Mouse (Mus musculus): ENCODE measurements at regions not wholly inside any gene's neighbourhood (a gene's known extent, or its start where the extent isn't known, plus 50 kb on each side); places are given as distances from the start of the nearest gene placed in this dataset.

DNA sequence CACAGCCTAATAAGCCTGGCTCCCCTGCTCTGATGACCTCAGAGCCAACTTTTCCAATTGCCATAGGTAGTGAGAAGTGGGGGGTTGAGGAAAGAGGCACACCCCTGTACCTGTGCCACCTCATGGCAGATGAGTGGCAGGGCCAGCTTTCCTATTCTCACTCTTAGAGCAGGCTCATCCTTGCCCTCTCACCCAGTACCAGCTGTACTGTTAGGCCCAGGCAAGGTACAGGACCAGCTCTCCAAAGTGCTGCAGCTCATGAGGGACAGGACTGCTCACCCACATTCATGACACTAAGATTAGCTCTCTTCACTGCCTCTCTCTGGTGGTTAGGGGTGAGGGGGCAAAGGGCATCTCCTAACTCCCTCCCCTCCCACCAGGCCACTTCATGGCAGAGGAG is 1854.4 kb upstream of the 5930422O12Rik start:
- Histone ChIP-seq H3ac (ENCODE audit: control insufficient read depth, insufficient read length) (no peak overlapping the region), H3K79me2 (ENCODE audit: control insufficient read depth, insufficient read depth) (no peaks in the 10 kb centered on the region), H3K4me2 (ENCODE audit: low read depth) (no peak overlapping the region), H3K4me3 (no peak overlapping the region), H3K27me3 (ENCODE audit: control insufficient read depth, insufficient read depth, insufficient read length) (no peaks in the 10 kb centered on the region), H3K36me3 (ENCODE audit: control insufficient read depth, insufficient read depth) (no peaks in the 10 kb centered on the region)
- no peak for TF ChIP-seq MYOD1 (IDR thresholded peaks at IDR 0.05; ENCODE audit: control insufficient read depth in 1 of 3, insufficient read length in 2 of 3, low read depth in 2 of 3)
- TF ChIP-seq SRF (IDR thresholded peaks at IDR 0.05; ENCODE audit: control insufficient read depth, insufficient read length, low read depth): no peak
- TF ChIP-seq REST (IDR thresholded peaks at IDR 0.05; ENCODE audit: insufficient read depth, insufficient read length): no peak
- no peak for TF ChIP-seq E2F4 (IDR thresholded peaks at IDR 0.05; ENCODE audit: insufficient read depth)
- no peak for TF ChIP-seq CEBPB (IDR thresholded peaks at IDR 0.05; ENCODE audit: insufficient read depth, poor library complexity, severe bottlenecking)
- no peak for TF ChIP-seq TCF3 (IDR thresholded peaks at IDR 0.05; ENCODE audit: insufficient read length, low read depth)
- TF ChIP-seq POLR2AphosphoS2 (IDR thresholded peaks at IDR 0.05; ENCODE audit: insufficient read length, low read depth): no peak
- TF ChIP-seq TCF12 (IDR thresholded peaks at IDR 0.05; ENCODE audit: insufficient read depth, poor library complexity, severe bottlenecking): no peak
- TF ChIP-seq POLR2A (IDR thresholded peaks at IDR 0.05; ENCODE audit: insufficient read length, low read depth): no peak
- TF ChIP-seq MYOG (IDR thresholded peaks at IDR 0.05; ENCODE audit: control insufficient read depth in 1 of 3, insufficient read depth in 1 of 3, insufficient read length in 2 of 3, low read depth in 2 of 3): no peak
- no peak for TF ChIP-seq MAX (IDR thresholded peaks at IDR 0.05; ENCODE audit: low read depth)
- TF ChIP-seq USF1 (IDR thresholded peaks at IDR 0.05; ENCODE audit: low read depth): no peak

DNA sequence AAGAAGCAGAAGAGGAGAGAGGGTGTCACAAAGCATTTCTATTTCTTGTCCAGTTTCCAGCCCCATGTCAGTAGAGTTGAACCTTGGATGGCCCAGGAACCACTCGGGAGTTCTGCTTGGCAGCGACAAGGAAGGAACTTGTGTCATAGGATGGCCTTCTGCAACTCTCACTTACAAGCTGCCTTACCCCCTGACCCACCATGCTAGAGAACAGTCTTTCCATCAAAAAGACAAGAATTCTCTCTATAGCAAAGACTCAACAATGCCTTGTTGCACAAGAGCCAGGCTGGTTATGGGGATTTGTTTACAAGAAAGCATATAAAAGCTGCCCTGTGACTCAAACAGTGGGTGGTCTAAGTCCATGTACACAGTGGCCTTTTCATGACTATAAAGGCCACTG is 1852.4 kb upstream of the 5930422O12Rik start:
- Histone ChIP-seq H3K36me3 (ENCODE audit: control insufficient read depth, insufficient read depth) (no peaks in the 10 kb centered on the region), H3K4me2 (ENCODE audit: low read depth) (no peak overlapping the region), H3K79me2 (ENCODE audit: control insufficient read depth, insufficient read depth) (no peaks in the 10 kb centered on the region), H3K4me3 (no peak overlapping the region), H3K27me3 (ENCODE audit: control insufficient read depth, insufficient read depth, insufficient read length) (no peaks in the 10 kb centered on the region), H3ac (ENCODE audit: control insufficient read depth, insufficient read length) (no peak overlapping the region)
- TF ChIP-seq USF1 (IDR thresholded peaks at IDR 0.05; ENCODE audit: low read depth): no peak
- no peak for TF ChIP-seq MYOD1 (IDR thresholded peaks at IDR 0.05; ENCODE audit: control insufficient read depth in 1 of 3, insufficient read length in 2 of 3, low read depth in 2 of 3)
- no peak for TF ChIP-seq POLR2A (IDR thresholded peaks at IDR 0.05; ENCODE audit: insufficient read length, low read depth)
- no peak for TF ChIP-seq TCF12 (IDR thresholded peaks at IDR 0.05; ENCODE audit: insufficient read depth, poor library complexity, severe bottlenecking)
- TF ChIP-seq CEBPB (IDR thresholded peaks at IDR 0.05; ENCODE audit: insufficient read depth, poor library complexity, severe bottlenecking): no peak
- TF ChIP-seq REST (IDR thresholded peaks at IDR 0.05; ENCODE audit: insufficient read depth, insufficient read length): no peak
- TF ChIP-seq MYOG (IDR thresholded peaks at IDR 0.05; ENCODE audit: control insufficient read depth in 1 of 3, insufficient read depth in 1 of 3, insufficient read length in 2 of 3, low read depth in 2 of 3): no peak
- no peak for TF ChIP-seq MAX (IDR thresholded peaks at IDR 0.05; ENCODE audit: low read depth)
- no peak for TF ChIP-seq E2F4 (IDR thresholded peaks at IDR 0.05; ENCODE audit: insufficient read depth)
- TF ChIP-seq TCF3 (IDR thresholded peaks at IDR 0.05; ENCODE audit: insufficient read length, low read depth): no peak

GRCm38 (mm10) chr8:31584661-31585060 is 1843.8 kb upstream of the 5930422O12Rik start:
- Histone ChIP-seq H3K4me3 (no peak overlapping the region), H3K79me2 (ENCODE audit: control insufficient read depth, insufficient read depth) (no peaks in the 10 kb centered on the region), H3ac (ENCODE audit: control insufficient read depth, insufficient read length) (no peak overlapping the region), H3K27me3 (ENCODE audit: control insufficient read depth, insufficient read depth, insufficient read length) (no peaks in the 10 kb centered on the region), H3K36me3 (ENCODE audit: control insufficient read depth, insufficient read depth) (no peaks in the 10 kb centered on the region), H3K4me2 (ENCODE audit: low read depth) (no peak overlapping the region)
- TF ChIP-seq POLR2AphosphoS2 (IDR thresholded peaks at IDR 0.05; ENCODE audit: insufficient read length, low read depth) (no peak), USF1 (IDR thresholded peaks at IDR 0.05; ENCODE audit: low read depth) (no peak), MYOD1 (IDR thresholded peaks at IDR 0.05; ENCODE audit: control insufficient read depth in 1 of 3, insufficient read length in 2 of 3, low read depth in 2 of 3) (no peak), MAX (IDR thresholded peaks at IDR 0.05; ENCODE audit: low read depth) (no peak), POLR2A (IDR thresholded peaks at IDR 0.05; ENCODE audit: insufficient read length, low read depth) (no peak), TCF12 (IDR thresholded peaks at IDR 0.05; ENCODE audit: insufficient read depth, poor library complexity, severe bottlenecking) (no peak), TCF3 (IDR thresholded peaks at IDR 0.05; ENCODE audit: insufficient read length, low read depth) (no peak), SRF (IDR thresholded peaks at IDR 0.05; ENCODE audit: control insufficient read depth, insufficient read length, low read depth) (no peak), E2F4 (IDR thresholded peaks at IDR 0.05; ENCODE audit: insufficient read depth) (no peak), CEBPB (IDR thresholded peaks at IDR 0.05; ENCODE audit: insufficient read depth, poor library complexity, severe bottlenecking) (no peak)

- H3ac ChIP-seq (ENCODE audit: control insufficient read depth, insufficient read length): no peak overlapping the region
- no peaks in the 10 kb centered on the region for H3K36me3 ChIP-seq (ENCODE audit: control insufficient read depth, insufficient read depth)
- H3K27me3 ChIP-seq (ENCODE audit: control insufficient read depth, insufficient read depth, insufficient read length): no peaks in the 10 kb centered on the region
- H3K4me2 ChIP-seq (ENCODE audit: low read depth): no peak overlapping the region
- TF ChIP-seq SRF (IDR thresholded peaks at IDR 0.05; ENCODE audit: control insufficient read depth, insufficient read length, low read depth) (no peak), USF1 (IDR thresholded peaks at IDR 0.05; ENCODE audit: low read depth) (no peak), TCF3 (IDR thresholded peaks at IDR 0.05; ENCODE audit: insufficient read length, low read depth) (no peak), MYOG (IDR thresholded peaks at IDR 0.05; ENCODE audit: control insufficient read depth in 1 of 3, insufficient read depth in 1 of 3, insufficient read length in 2 of 3, low read depth in 2 of 3) (no peak), E2F4 (IDR thresholded peaks at IDR 0.05; ENCODE audit: insufficient read depth) (no peak), POLR2AphosphoS2 (IDR thresholded peaks at IDR 0.05; ENCODE audit: insufficient read length, low read depth) (no peak), REST (IDR thresholded peaks at IDR 0.05; ENCODE audit: insufficient read depth, insufficient read length) (no peak), MYOD1 (IDR thresholded peaks at IDR 0.05; ENCODE audit: control insufficient read depth in 1 of 3, insufficient read length in 2 of 3, low read depth in 2 of 3) (no peak), MAX (IDR thresholded peaks at IDR 0.05; ENCODE audit: low read depth) (no peak), TCF12 (IDR thresholded peaks at IDR 0.05; ENCODE audit: insufficient read depth, poor library complexity, severe bottlenecking) (no peak), POLR2A (IDR thresholded peaks at IDR 0.05; ENCODE audit: insufficient read length, low read depth) (no peak)
- H3K4me3 ChIP-seq: no peak overlapping the region
- no peaks in the 10 kb centered on the region for H3K79me2 ChIP-seq (ENCODE audit: control insufficient read depth, insufficient read depth)
Observed at GRCm38 (mm10) chr8:31599536-31599935, 1829.0 kb upstream of the 5930422O12Rik start.

Data from myocyte (in vitro differentiated cells).